Mouse (Mus musculus) olfactory bulb, adult 2 months (tissue): ENCODE results near the gene Igsf6. TPM values are rescaled to one million over a fixed set of nuclear protein-coding genes. Genes with fewer than 3 reads are reported as not detected.

ENCODE experiments used
- H3K27ac ChIP-seq: fragments of 200-500 bp; 2 replicates; pipeline ENCODE4 v1.5.1; 2012; ENCODE audit warnings: low read depth, low read length; ENCODE audit not compliant: insufficient read depth
- H3K4me1 ChIP-seq: fragments of 200-500 bp; 2 replicates; pipeline ENCODE4 v1.6.1; 2012; ENCODE audit warnings: low read length; ENCODE audit not compliant: control insufficient read depth, insufficient read depth
- H3K4me3 ChIP-seq: fragments of 200-500 bp; 2 replicates; pipeline ENCODE4 v1.5.1; 2012; ENCODE audit warnings: mild to moderate bottlenecking, low read depth, low read length, moderate library complexity; ENCODE audit not compliant: insufficient read depth
- CTCF ChIP-seq: fragments of 200-500 bp; IDR thresholded peaks from 2 replicates; pipeline ENCODE4 v1.5.1; 2012; ENCODE audit warnings: low read depth, mild to moderate bottlenecking, low read length, moderate library complexity; ENCODE audit not compliant: insufficient read depth
- POLR2A ChIP-seq: fragments of 200-500 bp; IDR thresholded peaks from 2 replicates; pipeline ENCODE4 v1.6.1; 2012; ENCODE audit warnings: mild to moderate bottlenecking, low read depth, low read length, moderate library complexity; ENCODE audit not compliant: insufficient read depth
- WGBS: fragments of 180-500 bp; shearing (Covaris S2); methylation state at CpG from one replicate; pipeline ENCODE4 v1.1.7; 2018; 5-methylcytosine and 5-hydroxymethylcytosine counted together
- polyA plus RNA-seq: library from polyadenylated mRNA; stranded (reverse); fragments of >200 nt; gene quantifications from 2 replicates; pipeline ENCODE4 v1.2.4, GENCODE M21; 2012; ENCODE audit warnings: low replicate concordance; ENCODE audit not compliant: missing spikeins, insufficient read depth, insufficient read length

Gene Igsf6
- polyA plus RNA-seq, 1 experiment = not detected

- H3K4me1 ChIP-seq = peaks cover 10% of the 10 kb centered on the region
- no peak overlapping the region for H3K4me3 ChIP-seq
- no peak overlapping the region for H3K27ac ChIP-seq
- 76% methylated on average over 5 of the region's 5 CpGs for WGBS
- TF ChIP-seq CTCF (no peak), POLR2A (no peak)
These were observed 1.9 kb downstream of the Igsf6 start for GRCm38 (mm10) chr7:121072506-121072905.

- Histone ChIP-seq H3K27ac (no peak overlapping the region), H3K4me1 (peaks cover 10% of the 10 kb centered on the region), H3K4me3 (no peak overlapping the region)
- TF ChIP-seq CTCF (no peak), POLR2A (no peak)
- WGBS = 84% methylated on average over 4 of the region's 4 CpGs
These were observed 3.1 kb downstream of the Igsf6 start for GRCm38 (mm10) chr7:121071276-121071675.

- WGBS = 56% methylated on average over 4 of the region's 4 CpGs
- peaks cover 4% of the 10 kb centered on the region; the same call in 1 of the 2 replicates for H3K4me1 ChIP-seq
- H3K4me3 ChIP-seq = no peak overlapping the region
- TF ChIP-seq POLR2A (no peak), CTCF (no peak)
- H3K27ac ChIP-seq = no peak overlapping the region
These were observed 10.1 kb downstream of the Igsf6 start for GRCm38 (mm10) chr7:121064309-121064708.

GRCm38 (mm10) chr7:121059477-121060218, 14.7 kb downstream of the Igsf6 start:
- Histone ChIP-seq H3K4me3 (no peak overlapping the region), H3K27ac (no peak overlapping the region), H3K4me1 (peaks cover 4% of the 10 kb centered on the region; the same call in 1 of the 2 replicates)
- WGBS = 55% methylated on average over 6 of the region's 6 CpGs
- no peak for TF ChIP-seq CTCF
- TF ChIP-seq POLR2A = no peak

- Histone ChIP-seq H3K4me3 (no peak overlapping the region), H3K27ac (no peak overlapping the region), H3K4me1 (peaks cover 2% of the 10 kb centered on the region; the same call in 1 of the 2 replicates)
- TF ChIP-seq POLR2A (no peak), CTCF (no peak)
- 83% methylated on average over 4 of the region's 4 CpGs for WGBS
These were observed 21.3 kb downstream of the Igsf6 start for GRCm38 (mm10) chr7:121053071-121053470.

GRCm38 (mm10) chr7:121047624-121048023, 26.7 kb downstream of the Igsf6 start:
- WGBS = 93% methylated on average over 2 of the region's 2 CpGs
- no peak overlapping the region for H3K27ac ChIP-seq
- no peak overlapping the region for H3K4me3 ChIP-seq
- peaks cover 2% of the 10 kb centered on the region; the same call in 1 of the 2 replicates for H3K4me1 ChIP-seq
- no peak for TF ChIP-seq CTCF
- no peak for TF ChIP-seq POLR2A

- 94% methylated on average over 6 of the region's 6 CpGs for WGBS
- Histone ChIP-seq H3K4me3 (no peak overlapping the region), H3K27ac (no peak overlapping the region), H3K4me1 (peaks cover 2% of the 10 kb centered on the region; the same call in 1 of the 2 replicates)
- TF ChIP-seq CTCF = no peak
- TF ChIP-seq POLR2A = no peak
These were observed 28.5 kb downstream of the Igsf6 start for GRCm38 (mm10) chr7:121045671-121046453.

GRCm38 (mm10) chr7:121044251-121044650, 30.1 kb downstream of the Igsf6 start:
- Histone ChIP-seq H3K4me1 (peaks cover 4% of the 10 kb centered on the region; the same call in 1 of the 2 replicates), H3K27ac (no peak overlapping the region), H3K4me3 (no peak overlapping the region)
- no peak for TF ChIP-seq POLR2A
- no peak for TF ChIP-seq CTCF
- 79% methylated on average over 1 of the region's 1 CpGs for WGBS

- no peak for TF ChIP-seq POLR2A
- TF ChIP-seq CTCF = no peak
- peaks cover 3% of the 10 kb centered on the region; the same call in 1 of the 2 replicates for H3K4me1 ChIP-seq
- WGBS = 93% methylated on average over 1 of the region's 1 CpGs
- no peak overlapping the region for H3K27ac ChIP-seq
- H3K4me3 ChIP-seq = no peak overlapping the region
These were observed 30.9 kb downstream of the Igsf6 start for GRCm38 (mm10) chr7:121043510-121043909.
